Mouse (Mus musculus) hindbrain, embryonic 15.5 days (tissue): ENCODE data around the gene Ttll1. TPM values are rescaled to one million over a fixed set of nuclear protein-coding genes. Genes with fewer than 3 reads are reported as not detected.

Experiments used
- ATAC-seq: fragments of 200-750 bp; cut with Nextera tagmentation; 2 replicates; pipeline ENCODE4 v1.8.0; 2017; ENCODE audit warnings: low read depth, moderate number of reproducible peaks, moderate TSS enrichment; ENCODE audit not compliant: low FRiP score
- H3K27ac ChIP-seq: fragments of 300-500 bp; sonication (generic); replicated peaks from 2 replicates; pipeline ENCODE4 v1.5.1; 2015; ENCODE audit warnings: mild to moderate bottlenecking, inconsistent platforms
- H3K27me3 ChIP-seq: fragments of 300-500 bp; sonication (generic); 2 replicates; pipeline ENCODE4 v1.6.1; 2015; ENCODE audit warnings: control low read depth, inconsistent platforms
- H3K36me3 ChIP-seq: fragments of 300-500 bp; sonication (generic); 2 replicates; pipeline ENCODE4 v1.6.1; 2015; ENCODE audit warnings: control low read depth, inconsistent platforms
- H3K4me1 ChIP-seq: fragments of 300-500 bp; sonication (generic); replicated peaks from 2 replicates; pipeline ENCODE4 v1.6.1; 2015; ENCODE audit warnings: control low read depth, inconsistent platforms
- H3K4me2 ChIP-seq: fragments of 300-500 bp; sonication (generic); 2 replicates; pipeline ENCODE4 v1.6.1; 2015; ENCODE audit warnings: moderate library complexity, mild to moderate bottlenecking, inconsistent platforms
- H3K4me3 ChIP-seq: fragments of 300-500 bp; sonication (generic); 2 replicates; pipeline ENCODE4 v1.5.1; 2015; ENCODE audit warnings: mild to moderate bottlenecking, inconsistent platforms
- H3K9ac ChIP-seq: fragments of 300-500 bp; sonication (generic); 2 replicates; pipeline ENCODE4 v1.6.1; 2015; ENCODE audit warnings: inconsistent platforms
- H3K9me3 ChIP-seq: fragments of 300-500 bp; sonication (generic); 2 replicates; pipeline ENCODE4 v1.6.1; 2016; ENCODE audit warnings: control low read depth, inconsistent platforms
- WGBS: fragments of 180-500 bp; shearing (Covaris S2); methylation state at CpG from one replicate; pipeline ENCODE4 v1.1.7; 2015; 5-methylcytosine and 5-hydroxymethylcytosine counted together
- polyA plus RNA-seq: library from polyadenylated mRNA; unstranded; fragments of >200 nt; fragmentation: Nextera tagmentation; extraction: Ambion mirVana; gene quantifications from 2 replicates; pipeline ENCODE4 v1.2.1, GENCODE M21; 2015

Ttll1 gene
- 108 and 122 TPM in 2 replicates for polyA plus RNA-seq

- Histone ChIP-seq H3K4me3 (peak within 1 kb of the TSS; percentile 80), H3K4me2 (peak within 1 kb of the TSS; percentile 62), H3K36me3 (no peaks in the 10 kb centered on the region), H3K27ac (peak within 1 kb of the TSS; percentile 94), H3K27me3 (no peaks in the 10 kb centered on the region), H3K9me3 (no peaks in the 10 kb centered on the region), H3K9ac (peak within 1 kb of the TSS; percentile 76), H3K4me1 (peaks cover 26% of the 10 kb centered on the region)
- 13% methylated on average over 41 of the region's 41 CpGs for WGBS
- ATAC-seq = peak; percentile 95
Observed at GRCm38 (mm10) chr15:83510805-83511405, at the start of gene Ttll1. Ttll1 (minus strand) TSS chr15:83510893.

- peak overlapping the region; percentile 87 for H3K4me3 ChIP-seq
- peak overlapping the region; percentile 96 for H3K9ac ChIP-seq
- peaks cover 23% of the 10 kb centered on the region for H3K4me1 ChIP-seq
- under 1% methylated on average over 72 of the region's 74 CpGs for WGBS
- H3K27ac ChIP-seq = peak overlapping the region; percentile 94
- ATAC-seq = peak; percentile 91
- H3K36me3 ChIP-seq = peaks cover 6% of the 10 kb centered on the region; the same call in 1 of the 2 replicates
- H3K4me2 ChIP-seq = peak overlapping the region; percentile 89
- H3K27me3 ChIP-seq = no peaks in the 10 kb centered on the region
- no peaks in the 10 kb centered on the region for H3K9me3 ChIP-seq
Observed at GRCm38 (mm10) chr15:83555161-83555974, 44.7 kb upstream of the Ttll1 start.

- Histone ChIP-seq H3K36me3 (peaks cover 21% of the 10 kb centered on the region), H3K27me3 (no peaks in the 10 kb centered on the region), H3K9me3 (no peaks in the 10 kb centered on the region), H3K4me2 (no peak overlapping the region), H3K4me1 (peaks cover 23% of the 10 kb centered on the region), H3K4me3 (no peak overlapping the region), H3K9ac (no peak overlapping the region), H3K27ac (no peak overlapping the region)
- ATAC-seq = no peak
Observed at GRCm38 (mm10) chr15:83553831-83554230, 43.1 kb upstream of the Ttll1 start.

GRCm38 (mm10) chr15:83550137-83550536 is 39.4 kb upstream of the Ttll1 start:
- 92% methylated on average over 2 of the region's 2 CpGs for whole genome bisulfite sequencing
- Histone ChIP-seq H3K27me3 (no peaks in the 10 kb centered on the region), H3K4me3 (no peak overlapping the region), H3K9ac (no peak overlapping the region), H3K36me3 (peaks cover 37% of the 10 kb centered on the region), H3K4me1 (peaks cover 18% of the 10 kb centered on the region), H3K27ac (no peak overlapping the region), H3K4me2 (no peak overlapping the region), H3K9me3 (no peaks in the 10 kb centered on the region)
- ATAC-seq = no peak

GRCm38 (mm10) chr15:83547144-83547543 is 36.5 kb upstream of the Ttll1 start:
- 94% methylated on average over 8 of the region's 8 CpGs for WGBS
- Histone ChIP-seq H3K27me3 (no peaks in the 10 kb centered on the region), H3K9ac (no peak overlapping the region), H3K4me3 (no peak overlapping the region), H3K4me1 (no peaks in the 10 kb centered on the region), H3K36me3 (peaks cover 37% of the 10 kb centered on the region), H3K4me2 (no peak overlapping the region), H3K9me3 (no peaks in the 10 kb centered on the region), H3K27ac (no peak overlapping the region)
- no peak for ATAC-seq

GRCm38 (mm10) chr15:83546029-83546428 is 35.3 kb upstream of the Ttll1 start:
- peaks cover 37% of the 10 kb centered on the region for H3K36me3 ChIP-seq
- no peaks in the 10 kb centered on the region for H3K4me1 ChIP-seq
- no peak; the same call in 1 of the 2 replicates for ATAC-seq
- H3K9ac ChIP-seq = no peak overlapping the region
- H3K4me3 ChIP-seq = no peak overlapping the region
- H3K27me3 ChIP-seq = no peaks in the 10 kb centered on the region
- 97% methylated on average over 7 of the region's 7 CpGs for WGBS
- no peak overlapping the region for H3K27ac ChIP-seq
- no peak overlapping the region for H3K4me2 ChIP-seq
- no peaks in the 10 kb centered on the region for H3K9me3 ChIP-seq

GRCm38 (mm10) chr15:83541647-83542287 is 31.1 kb upstream of the Ttll1 start:
- H3K9me3 ChIP-seq = no peaks in the 10 kb centered on the region
- no peak for ATAC-seq
- no peak overlapping the region for H3K4me3 ChIP-seq
- no peak overlapping the region for H3K9ac ChIP-seq
- no peaks in the 10 kb centered on the region for H3K4me1 ChIP-seq
- no peaks in the 10 kb centered on the region for H3K27me3 ChIP-seq
- H3K27ac ChIP-seq = no peak overlapping the region
- no peak overlapping the region for H3K4me2 ChIP-seq
- 83% methylated on average over 9 of the region's 9 CpGs for WGBS
- H3K36me3 ChIP-seq = peaks cover 6% of the 10 kb centered on the region

- Histone ChIP-seq H3K36me3 (no peaks in the 10 kb centered on the region), H3K4me1 (no peaks in the 10 kb centered on the region), H3K27me3 (no peaks in the 10 kb centered on the region), H3K4me2 (no peak overlapping the region), H3K9me3 (no peaks in the 10 kb centered on the region), H3K9ac (no peak overlapping the region), H3K4me3 (no peak overlapping the region), H3K27ac (no peak overlapping the region)
- ATAC-seq = no peak
- 74% methylated on average over 4 of the region's 4 CpGs for WGBS
Observed at GRCm38 (mm10) chr15:83539905-83540304, 29.2 kb upstream of the Ttll1 start.

GRCm38 (mm10) chr15:83538855-83539254 is 28.2 kb upstream of the Ttll1 start:
- Histone ChIP-seq H3K9me3 (no peaks in the 10 kb centered on the region), H3K36me3 (no peaks in the 10 kb centered on the region), H3K4me2 (no peak overlapping the region), H3K9ac (no peak overlapping the region), H3K27me3 (no peaks in the 10 kb centered on the region), H3K4me1 (no peaks in the 10 kb centered on the region), H3K4me3 (no peak overlapping the region), H3K27ac (no peak overlapping the region)
- 100% methylated on average over 2 of the region's 2 CpGs for WGBS
- ATAC-seq = no peak

- Histone ChIP-seq H3K27ac (no peak overlapping the region), H3K27me3 (no peaks in the 10 kb centered on the region), H3K36me3 (no peaks in the 10 kb centered on the region), H3K4me2 (no peak overlapping the region), H3K9me3 (no peaks in the 10 kb centered on the region), H3K4me1 (no peaks in the 10 kb centered on the region), H3K4me3 (no peak overlapping the region), H3K9ac (no peak overlapping the region)
- no peak for ATAC-seq
- WGBS = 92% methylated on average over 6 of the region's 6 CpGs
Observed at GRCm38 (mm10) chr15:83535890-83536231, 25.2 kb upstream of the Ttll1 start.

- no peak overlapping the region for H3K4me2 ChIP-seq
- no peak overlapping the region for H3K27ac ChIP-seq
- no peak overlapping the region for H3K9ac ChIP-seq
- no peak overlapping the region for H3K4me3 ChIP-seq
- 82% methylated on average over 17 of the region's 17 CpGs for WGBS
- no peaks in the 10 kb centered on the region for H3K9me3 ChIP-seq
- ATAC-seq = no peak
- no peaks in the 10 kb centered on the region for H3K27me3 ChIP-seq
- H3K36me3 ChIP-seq = no peaks in the 10 kb centered on the region
- no peaks in the 10 kb centered on the region for H3K4me1 ChIP-seq
Observed at GRCm38 (mm10) chr15:83534960-83535889, 24.5 kb upstream of the Ttll1 start.
